Mouse (Mus musculus) C2C12 (cell line): ENCODE measurements at regions not wholly inside any gene's neighbourhood (a gene's known extent, or its start where the extent isn't known, plus 50 kb on each side); places are given as distances from the start of the nearest gene placed in this dataset.

Experiments
- CEBPB ChIP-seq: IDR thresholded peaks from one replicate; pipeline ENCODE4 v1.6.1; 2011; ENCODE audit warnings: low read depth, mild to moderate bottlenecking, control low read depth, moderate library complexity
- CTCF ChIP-seq: IDR thresholded peaks from one replicate; pipeline ENCODE4 v1.5.1; 2011; ENCODE audit not compliant: control insufficient read depth, insufficient read depth, insufficient read length
- MAX ChIP-seq: IDR thresholded peaks from one replicate; pipeline ENCODE4 v1.6.1; 2011; ENCODE audit warnings: mild to moderate bottlenecking, control low read depth
- USF1 ChIP-seq: IDR thresholded peaks from one replicate; pipeline ENCODE4 v1.6.1; 2011; ENCODE audit warnings: low read depth, mild to moderate bottlenecking, control low read depth, moderate library complexity

- TF ChIP-seq CTCF (no peak), CEBPB (no peak), MAX (no peak), USF1 (no peak)
Measured at GRCm38 (mm10) chr4:88988363-88988762, 108.4 kb upstream of the Ifne start.
